Mouse (Mus musculus): ENCODE measurements around the gene Gm2564.
"Not testable (repeated sequence)": the region's sequence is repeated elsewhere in the genome, so short reads cannot be mapped to it uniquely, and the experiment has no call there.

Gm2564 gene

GRCm38 (mm10) chr4:42629419-42629818, at the start of gene Gm2564:
TSS of gene Gm2564 (plus strand) at chr4:42629719.
- not testable (repeated sequence) for DNase-seq

GRCm38 (mm10) chr4:42611895-42612294, 17.6 kb upstream of the Gm2564 start, which contains the start of gene Gm10591:
TSS of gene Gm10591 (plus strand) at chr4:42612195.
- DNase-seq = not testable (repeated sequence)

GRCm38 (mm10) chr4:42654951-42655350, 25.4 kb downstream of the Gm2564 start, which contains the start of gene Ccl27b:
TSS of gene Ccl27b (plus strand) at chr4:42655251.
- DNase-seq = not testable (repeated sequence)

- not testable (repeated sequence) for DNase-seq
Measured at GRCm38 (mm10) chr4:42661793-42662192, 32.3 kb downstream of the Gm2564 start, which contains the start of gene Il11ra2. TSS of gene Il11ra2 (minus strand) at chr4:42661893.

- not testable (repeated sequence) for DNase-seq
Measured at GRCm38 (mm10) chr4:42675415-42675814, 45.9 kb downstream of the Gm2564 start.

- DNase-seq = not testable (repeated sequence)
Measured at GRCm38 (mm10) chr4:42679365-42679764, 49.8 kb downstream of the Gm2564 start.

GRCm38 (mm10) chr4:42680374-42681356, 51.1 kb downstream of the Gm2564 start:
- not testable (repeated sequence) for DNase-seq
